Mouse (Mus musculus): Measurements from ENCODE around the gene Cnppd1. TPM values are rescaled to one million over a fixed set of nuclear protein-coding genes. Genes with fewer than 3 reads are reported as not detected.

The Cnppd1 gene
- total RNA-seq, 1 experiment from 2014 or later = 82.6 TPM

Other genes with a start within 250 kb of the Cnppd1 start
- not detected in 3 replicates for gene Cryba2, start 249.6 kb downstream of the Cnppd1 start, total RNA-seq (2017)
- gene Cfap65, start 207.1 kb downstream of the Cnppd1 start, total RNA-seq (2017) = not detected in 3 replicates
- not detected in 3 replicates for gene Ihh, start 191.0 kb downstream of the Cnppd1 start, total RNA-seq (2017)
- gene Nhej1, start 17.5 kb downstream of the Cnppd1 start, total RNA-seq (2017) = 4.9 to 13.4 TPM (median 7.4 TPM) in 3 replicates
- not detected in 3 replicates for gene Slc23a3, start 8.8 kb downstream of the Cnppd1 start, total RNA-seq (2017)
- gene Retreg2, start 67 bp upstream of the Cnppd1 start, total RNA-seq (2017) = 24.7 to 70.3 TPM (median 47.7 TPM) in 3 replicates
- 40.9 to 48.3 TPM (median 44.9 TPM) in 3 replicates for gene Zfand2b, start 25.9 kb upstream of the Cnppd1 start, total RNA-seq (2017)
- 0.96 to 3.0 TPM (median 1.8 TPM) in 3 replicates for gene Abcb6, start 37.7 kb upstream of the Cnppd1 start, total RNA-seq (2017)
- 23.7 to 43.4 TPM (median 31.6 TPM) in 3 replicates for gene Ankzf1, start 49.4 kb upstream of the Cnppd1 start, total RNA-seq (2017)
- gene Atg9a, start 49.5 kb upstream of the Cnppd1 start, total RNA-seq (2017) = 14.6 to 21.0 TPM (median 20.4 TPM) in 3 replicates
- gene Glb1l, start 68.1 kb upstream of the Cnppd1 start, total RNA-seq (2017) = 9.2 to 12.8 TPM (median 9.2 TPM) in 3 replicates
- 35.5 to 62.5 TPM (median 42.0 TPM) in 3 replicates for gene Stk16, start 68.1 kb upstream of the Cnppd1 start, total RNA-seq (2017)
- 55.7 to 63.9 TPM (median 58.5 TPM) in 3 replicates for gene Tuba4a, start 77.2 kb upstream of the Cnppd1 start, total RNA-seq (2017)
- not detected in 3 replicates for gene A630095N17Rik, start 89.4 kb upstream of the Cnppd1 start, total RNA-seq (2017)
- gene Dnajb2, start 93.7 kb upstream of the Cnppd1 start, total RNA-seq (2017) = 22.6 to 64.3 TPM (median 30.7 TPM) in 3 replicates
- not detected in 3 replicates for gene Ptprn, start 121.8 kb upstream of the Cnppd1 start, total RNA-seq (2017)
- not detected in 3 replicates for gene Resp18, start 135.7 kb upstream of the Cnppd1 start, total RNA-seq (2017)
- 24.0 to 37.3 TPM (median 32.1 TPM) in 3 replicates for gene Dnpep, start 175.3 kb upstream of the Cnppd1 start, total RNA-seq (2017)
- not detected in 3 replicates for gene Des, start 217.6 kb upstream of the Cnppd1 start, total RNA-seq (2017)
- gene Speg, start 232.6 kb upstream of the Cnppd1 start, total RNA-seq (2017) = 0.49 TPM in 1 of 3 replicates, not detected in the others

All from monocyte, adult 5-6 weeks (primary cell).